Mouse (Mus musculus) spleen, adult 2 months (tissue): ENCODE measurements around the gene Hmcn2.

Experiments used
- CTCF ChIP-seq: fragments of 200-500 bp; IDR thresholded peaks from 2 replicates; pipeline ENCODE4 v1.5.1; 2011; ENCODE audit warnings: mild to moderate bottlenecking, inconsistent platforms; ENCODE audit not compliant: insufficient read depth, insufficient read length, insufficient replicate concordance; ENCODE audit errors: extremely low read depth
- POLR2A ChIP-seq: fragments of 200-500 bp; IDR thresholded peaks from 2 replicates; pipeline ENCODE4 v1.6.1; 2011; ENCODE audit warnings: low read depth, low read length, inconsistent platforms

- TF ChIP-seq CTCF (peak; percentile 69; the same call in 1 of the 2 replicates), POLR2A (no peak)
Measured at GRCm38 (mm10) chr2:31381292-31381846, 67.2 kb downstream of the Hmcn2 start.
